Mouse (Mus musculus): ENCODE data around the gene Ramp2.

GRCm38 (mm10) chr11:101233240-101233639, 12.6 kb upstream of the Ramp2 start:
- TF ChIP-seq CTCF (IDR thresholded peaks at IDR 0.05; ENCODE audit: extremely low read depth, insufficient read length, insufficient replicate concordance, low read depth, low read length) (no peak), POLR2A (IDR thresholded peaks at IDR 0.05; ENCODE audit: low read depth, low read length) (no peak)
